Comparison of ENCODE assay signal across 22 mouse cellular contexts in the genomic region with DNA sequence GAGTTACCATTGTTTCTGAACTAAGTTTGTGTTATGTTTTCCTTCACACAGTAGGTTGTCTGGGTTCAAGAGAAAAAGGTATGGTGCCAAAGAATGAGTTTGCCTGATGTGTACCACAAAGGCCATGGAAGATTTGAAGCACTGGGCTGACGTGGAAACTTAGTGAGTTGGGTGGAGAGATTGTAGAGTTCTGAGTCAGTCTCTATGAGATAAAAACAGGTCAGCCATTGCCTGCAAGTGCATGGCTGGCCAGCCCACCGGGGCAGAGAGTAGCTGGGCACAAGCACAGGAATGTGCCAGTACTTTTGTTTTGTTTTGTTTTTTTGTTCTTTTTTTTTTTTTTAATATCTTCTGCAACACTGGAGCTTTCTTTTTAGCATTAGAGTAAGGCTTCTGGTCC.
"Had no signal": no experiment of that assay in that cellular context is flagged by ENCODE, and none has a peak within 500 bp of the region (broad histone marks: within the 10 kb centered on the region; RNA-seq: fewer than 3 reads in every experiment).

No protein-coding gene starts in this region.

- H3K27ac ChIP-seq: gastrocnemius, adult 2 months; heart, embryonic 10.5 days; hindbrain, embryonic 10.5 days; hindbrain, embryonic 12.5 days; hindbrain, embryonic 14.5 days; intestine, embryonic 15.5 days; limb, embryonic 13.5 days; limb, embryonic 15.5 days; liver, embryonic 12.5 days; liver, embryonic 14.5 days had no signal

- H3K36me3 ChIP-seq: heart, embryonic 10.5 days; heart, embryonic 12.5 days; hindbrain, embryonic 10.5 days; hindbrain, embryonic 12.5 days; intestine, embryonic 15.5 days; limb, embryonic 13.5 days; limb, embryonic 15.5 days; liver, embryonic 12.5 days had no signal

- H3K9me3 ChIP-seq: heart, embryonic 10.5 days; heart, embryonic 12.5 days; hindbrain, embryonic 10.5 days; hindbrain, embryonic 12.5 days; intestine, embryonic 15.5 days; limb, embryonic 13.5 days; limb, embryonic 15.5 days; liver, embryonic 12.5 days had no signal

- H3K4me3 ChIP-seq: gastrocnemius, adult 2 months; heart, embryonic 10.5 days; heart, embryonic 12.5 days; hindbrain, embryonic 10.5 days; hindbrain, embryonic 12.5 days; intestine, embryonic 15.5 days; limb, embryonic 13.5 days; limb, embryonic 15.5 days; liver, embryonic 12.5 days had no signal

- H3K4me1 ChIP-seq: heart, embryonic 10.5 days; heart, embryonic 12.5 days; hindbrain, embryonic 10.5 days; hindbrain, embryonic 12.5 days; intestine, embryonic 15.5 days; limb, embryonic 13.5 days; limb, embryonic 15.5 days; liver, embryonic 12.5 days had no signal

- DNase-seq: gastrocnemius, adult 2 months; gastrocnemius, postnatal 10 days; gastrocnemius, postnatal 25 days; heart, postnatal 10 days; heart, postnatal 4 days; kidney, adult 18-20 months; kidney, adult 8-10 months; kidney, postnatal 14 days; kidney, postnatal 36 days; layer of hippocampus, adult 9-11 months; layer of hippocampus, postnatal 36 days; left cerebral cortex, postnatal 4 days had no signal

- H3K27me3 ChIP-seq: heart, embryonic 12.5 days; hindbrain, embryonic 12.5 days; intestine, embryonic 15.5 days; limb, embryonic 13.5 days; limb, embryonic 15.5 days; liver, embryonic 12.5 days had no signal

- H3K4me2 ChIP-seq: heart, embryonic 12.5 days; hindbrain, embryonic 12.5 days; hindbrain, embryonic 14.5 days; intestine, embryonic 15.5 days; limb, embryonic 13.5 days; limb, embryonic 15.5 days; liver, embryonic 12.5 days had no signal
